Mouse (Mus musculus): ENCODE measurements around the gene Edil3. TPM values are rescaled to one million over a fixed set of nuclear protein-coding genes. Genes with fewer than 3 reads are reported as not detected.

The Edil3 gene
- polyA plus RNA-seq (2015; fragmentation: Nextera tagmentation; extraction: Ambion mirVana): 5.6 and 6.1 TPM in 2 replicates

DNA sequence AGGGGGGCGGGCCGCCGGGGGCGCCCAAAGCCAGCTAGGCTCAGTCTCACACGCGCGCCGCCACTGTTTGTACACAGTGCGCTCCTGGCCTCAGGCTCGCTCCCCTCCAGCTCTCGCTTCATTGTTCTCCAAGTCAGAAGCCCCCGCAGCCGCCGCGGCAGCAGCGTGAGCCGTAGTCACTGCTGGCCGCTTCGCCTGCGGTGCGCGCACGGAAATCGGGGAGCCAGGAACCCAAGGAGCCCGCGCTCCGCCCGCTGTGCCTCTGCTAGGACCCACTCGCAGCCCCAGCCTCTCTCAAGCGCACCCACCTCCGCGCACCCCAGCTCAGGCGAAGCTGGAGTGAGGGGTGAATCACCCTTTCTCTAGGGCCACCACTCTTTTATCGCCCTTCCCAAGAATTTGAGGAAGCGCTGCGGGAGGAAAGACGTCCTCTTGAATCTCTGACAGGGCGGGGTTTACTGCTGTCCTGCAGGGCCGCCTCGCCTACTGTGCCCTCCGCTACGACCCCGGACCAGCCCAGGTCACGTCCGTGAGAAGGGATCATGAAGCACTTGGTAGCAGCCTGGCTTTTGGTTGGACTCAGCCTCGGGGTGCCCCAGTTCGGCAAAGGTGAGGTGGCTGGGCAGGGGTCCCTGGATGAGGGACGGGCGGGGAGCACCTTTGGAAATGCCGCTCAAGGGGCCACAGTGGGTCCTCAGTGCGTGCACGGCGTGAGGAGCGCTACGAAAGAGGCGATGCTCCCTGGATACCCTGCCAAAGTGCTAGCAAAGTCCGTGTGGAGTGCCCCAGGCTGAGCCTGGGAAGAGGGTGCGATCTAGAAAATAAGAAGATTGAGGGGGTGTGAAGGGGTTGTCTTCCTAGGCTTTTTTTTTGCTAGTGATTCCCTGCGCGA is at the start of gene Edil3:
Edil3 (plus strand) TSS at position 33 of the 892 bp plus-strand sequence.
- no peaks in the 10 kb centered on the region for H3K9me3 ChIP-seq (ENCODE audit: low read length)
- WGBS: under 1% methylated on average over 58 of the region's 60 CpGs
- H3K4me2 ChIP-seq (replicated peaks; ENCODE audit: low read depth, low read length): peak within 1 kb of the TSS; percentile 94
- H3K36me3 ChIP-seq (ENCODE audit: insufficient read depth, low read length): no peaks in the 10 kb centered on the region
- H3K27ac ChIP-seq (ENCODE audit: low read length): no peak within 1 kb of the TSS
- peak within 1 kb of the TSS; percentile 73 for H3K9ac ChIP-seq (replicated peaks; ENCODE audit: low read length)
- peaks cover 10% of the 10 kb centered on the region for H3K4me1 ChIP-seq (ENCODE audit: insufficient read depth, low read length)
- peaks cover 15% of the 10 kb centered on the region; the same call in 1 of the 2 replicates for H3K27me3 ChIP-seq (ENCODE audit: insufficient read depth, low read length)
- peak; percentile 90 for ATAC-seq (ENCODE audit: low FRiP score, low TSS enrichment)
- H3K4me3 ChIP-seq (ENCODE audit: low read length): peak within 1 kb of the TSS; percentile 65

DNA sequence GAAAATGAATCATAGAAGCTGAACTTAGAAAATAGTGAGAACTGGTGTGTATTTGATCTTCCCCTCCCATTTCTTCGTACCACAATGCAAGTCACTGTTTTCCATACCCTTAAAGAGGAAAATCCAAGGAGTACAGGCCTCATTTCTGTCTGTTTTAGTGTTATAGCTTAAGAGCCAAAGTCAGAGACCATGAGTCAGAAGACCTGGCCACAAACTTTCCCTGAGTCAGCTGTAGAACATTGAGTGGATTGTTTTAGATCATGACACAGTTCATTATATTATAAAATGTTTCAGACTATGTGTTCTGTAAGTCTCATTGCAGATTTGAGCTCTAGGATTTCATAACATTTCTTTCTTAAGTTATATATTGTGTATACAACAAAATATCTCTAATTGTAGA is 22.1 kb upstream of the Edil3 start:
- Histone ChIP-seq H3K4me2 (replicated peaks; ENCODE audit: low read depth, low read length) (no peak overlapping the region), H3K36me3 (ENCODE audit: insufficient read depth, low read length) (no peaks in the 10 kb centered on the region), H3K4me3 (ENCODE audit: low read length) (no peak overlapping the region), H3K9ac (replicated peaks; ENCODE audit: low read length) (no peak overlapping the region), H3K9me3 (ENCODE audit: low read length) (no peaks in the 10 kb centered on the region), H3K4me1 (ENCODE audit: insufficient read depth, low read length) (no peaks in the 10 kb centered on the region), H3K27me3 (ENCODE audit: insufficient read depth, low read length) (no peaks in the 10 kb centered on the region), H3K27ac (ENCODE audit: low read length) (no peak overlapping the region)
- 86% methylated on average over 1 of the region's 1 CpGs for WGBS
- no peak for ATAC-seq (ENCODE audit: low FRiP score, low TSS enrichment)

DNA sequence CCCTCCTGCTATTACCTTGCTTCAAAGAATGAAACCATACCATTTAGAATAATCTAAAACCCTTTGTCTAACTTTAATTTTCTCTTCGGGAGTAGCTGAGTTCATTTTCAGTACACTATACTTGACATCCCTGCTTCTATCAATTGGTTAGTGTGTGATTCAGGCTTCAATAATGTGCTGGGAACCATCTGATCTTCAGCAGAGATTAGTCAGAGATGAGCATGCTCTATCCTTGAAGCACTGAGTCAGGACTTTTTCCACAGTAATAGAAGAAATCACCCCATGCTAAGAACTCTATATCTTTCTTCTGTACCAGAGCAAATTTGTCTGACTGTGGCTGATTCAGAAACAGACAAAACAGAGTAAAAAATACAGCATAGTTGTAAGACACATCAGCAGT is 20.3 kb upstream of the Edil3 start:
- no peak for ATAC-seq (ENCODE audit: low FRiP score, low TSS enrichment)
- Histone ChIP-seq H3K4me2 (replicated peaks; ENCODE audit: low read depth, low read length) (no peak overlapping the region), H3K4me3 (ENCODE audit: low read length) (no peak overlapping the region), H3K9me3 (ENCODE audit: low read length) (no peaks in the 10 kb centered on the region), H3K9ac (replicated peaks; ENCODE audit: low read length) (no peak overlapping the region), H3K27me3 (ENCODE audit: insufficient read depth, low read length) (no peaks in the 10 kb centered on the region), H3K27ac (ENCODE audit: low read length) (no peak overlapping the region), H3K4me1 (ENCODE audit: insufficient read depth, low read length) (no peaks in the 10 kb centered on the region), H3K36me3 (ENCODE audit: insufficient read depth, low read length) (no peaks in the 10 kb centered on the region)
- 73% methylated on average over 1 of the region's 1 CpGs for WGBS

DNA sequence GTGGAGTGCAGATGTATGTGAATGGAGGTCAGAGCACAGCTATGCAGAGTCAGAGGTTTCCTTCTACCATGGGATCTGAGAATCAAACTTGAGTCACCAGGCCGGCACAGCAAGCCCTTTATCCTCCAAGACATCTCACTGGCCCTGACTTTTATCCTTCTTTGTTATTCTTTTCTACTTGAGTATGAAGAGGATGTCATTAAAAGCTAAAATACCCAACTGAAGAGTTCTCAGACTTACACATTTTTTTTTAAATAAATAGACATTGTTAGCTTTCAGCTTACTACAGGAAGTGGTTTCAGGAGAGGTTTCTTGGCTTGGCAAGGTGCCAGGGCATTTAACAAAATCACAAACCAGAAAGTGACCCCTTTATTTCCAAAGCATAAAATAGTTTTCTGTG is 15.4 kb upstream of the Edil3 start:
- 35% methylated on average over 1 of the region's 1 CpGs for WGBS
- no peak overlapping the region for H3K4me2 ChIP-seq (replicated peaks; ENCODE audit: low read depth, low read length)
- no peaks in the 10 kb centered on the region for H3K27me3 ChIP-seq (ENCODE audit: insufficient read depth, low read length)
- no peaks in the 10 kb centered on the region for H3K36me3 ChIP-seq (ENCODE audit: insufficient read depth, low read length)
- H3K9me3 ChIP-seq (ENCODE audit: low read length): no peaks in the 10 kb centered on the region
- peak overlapping the region; percentile 43; the same call in 1 of the 2 replicates for H3K27ac ChIP-seq (ENCODE audit: low read length)
- no peak for ATAC-seq (ENCODE audit: low FRiP score, low TSS enrichment)
- no peak overlapping the region for H3K4me3 ChIP-seq (ENCODE audit: low read length)
- H3K9ac ChIP-seq (replicated peaks; ENCODE audit: low read length): no peak overlapping the region
- H3K4me1 ChIP-seq (ENCODE audit: insufficient read depth, low read length): no peaks in the 10 kb centered on the region

DNA sequence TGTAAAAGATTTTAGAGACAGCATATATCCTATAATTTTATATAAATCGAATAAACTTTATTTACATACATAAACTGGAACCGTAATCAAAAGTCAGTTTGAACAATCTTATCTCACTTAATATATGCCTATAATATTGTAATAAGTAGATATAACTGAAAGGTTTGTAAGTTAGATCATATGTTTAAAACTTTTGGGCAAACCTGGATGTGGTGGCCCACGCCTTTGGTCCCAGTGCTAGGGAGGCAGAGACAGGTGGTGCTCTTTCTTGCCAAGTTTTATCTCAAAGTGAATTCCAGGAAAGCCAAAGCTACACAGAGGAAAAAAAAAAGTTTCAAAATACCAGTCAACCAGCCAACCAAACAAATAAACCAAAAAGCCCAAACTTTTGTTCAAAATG is 15.0 kb upstream of the Edil3 start:
- WGBS: 86% methylated on average over 3 of the region's 3 CpGs

DNA sequence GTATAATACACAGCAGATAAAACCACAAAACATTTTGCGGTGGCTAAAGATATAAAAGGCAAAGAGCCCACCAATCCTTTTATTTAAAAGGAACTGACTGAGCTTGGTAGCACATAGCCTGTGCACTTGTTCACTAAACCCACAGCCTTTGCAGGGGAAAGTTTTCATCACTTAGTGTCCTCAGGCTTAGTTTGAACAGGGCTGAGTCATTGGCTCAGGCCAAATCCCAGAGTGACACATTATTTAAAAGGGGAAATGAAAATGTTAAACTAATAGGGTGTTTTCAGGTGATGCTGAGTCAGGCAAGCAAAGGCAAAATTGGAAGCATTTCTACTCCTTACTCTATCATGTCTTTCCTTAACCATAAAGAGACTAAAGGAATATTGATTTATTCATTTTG is 11.2 kb upstream of the Edil3 start:
- H3K36me3 ChIP-seq (ENCODE audit: insufficient read depth, low read length): no peaks in the 10 kb centered on the region
- H3K9ac ChIP-seq (replicated peaks; ENCODE audit: low read length): no peak overlapping the region
- WGBS: 97% methylated on average over 1 of the region's 1 CpGs
- no peak overlapping the region for H3K27ac ChIP-seq (ENCODE audit: low read length)
- no peaks in the 10 kb centered on the region for H3K4me1 ChIP-seq (ENCODE audit: insufficient read depth, low read length)
- H3K27me3 ChIP-seq (ENCODE audit: insufficient read depth, low read length): no peaks in the 10 kb centered on the region
- ATAC-seq (ENCODE audit: low FRiP score, low TSS enrichment): no peak
- no peak overlapping the region for H3K4me2 ChIP-seq (replicated peaks; ENCODE audit: low read depth, low read length)
- no peaks in the 10 kb centered on the region for H3K9me3 ChIP-seq (ENCODE audit: low read length)
- no peak overlapping the region for H3K4me3 ChIP-seq (ENCODE audit: low read length)

More for the DNA sequence above, 15.0 kb upstream of the Edil3 start:
- Histone ChIP-seq H3K27ac (ENCODE audit: low read length) (no peak overlapping the region), H3K9me3 (ENCODE audit: low read length) (no peaks in the 10 kb centered on the region), H3K4me1 (ENCODE audit: insufficient read depth, low read length) (no peaks in the 10 kb centered on the region), H3K4me3 (ENCODE audit: low read length) (no peak overlapping the region), H3K9ac (replicated peaks; ENCODE audit: low read length) (no peak overlapping the region), H3K36me3 (ENCODE audit: insufficient read depth, low read length) (no peaks in the 10 kb centered on the region), H3K27me3 (ENCODE audit: insufficient read depth, low read length) (no peaks in the 10 kb centered on the region), H3K4me2 (replicated peaks; ENCODE audit: low read depth, low read length) (no peak overlapping the region)
- no peak for ATAC-seq (ENCODE audit: low FRiP score, low TSS enrichment)

DNA sequence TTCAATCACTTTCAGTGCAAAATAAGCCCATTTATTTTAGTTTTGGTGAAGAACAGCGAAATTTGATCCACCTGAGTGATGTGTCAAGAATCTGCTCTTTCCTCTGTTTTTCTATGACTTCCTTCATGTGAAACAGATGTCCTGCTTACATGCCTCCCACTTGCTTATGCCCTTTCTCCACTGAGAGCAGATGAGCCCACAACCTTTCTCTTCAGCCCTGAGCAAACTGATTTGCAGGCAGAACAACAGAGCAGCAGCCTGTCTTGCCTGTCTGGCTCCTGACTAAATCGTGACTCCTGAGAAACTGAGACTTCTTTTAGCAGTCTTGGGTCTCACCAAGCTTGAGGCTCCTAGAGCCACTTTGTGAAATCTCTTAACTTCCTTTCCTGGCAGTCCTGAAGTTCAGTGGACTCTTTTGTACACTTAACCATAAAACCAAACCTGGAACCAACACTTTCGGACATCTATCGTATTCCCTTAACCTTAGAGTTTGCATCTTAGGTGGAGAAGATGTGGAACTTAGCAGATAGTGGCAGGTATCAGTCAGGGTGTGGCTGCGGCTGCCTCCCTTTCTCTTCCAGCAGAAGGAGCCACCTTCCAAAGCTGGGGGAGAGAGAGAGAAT is 475 bp upstream of the Edil3 start:
- Histone ChIP-seq H3K36me3 (ENCODE audit: insufficient read depth, low read length) (no peaks in the 10 kb centered on the region), H3K4me1 (ENCODE audit: insufficient read depth, low read length) (peaks cover 10% of the 10 kb centered on the region), H3K9me3 (ENCODE audit: low read length) (no peaks in the 10 kb centered on the region), H3K4me3 (ENCODE audit: low read length) (peak overlapping the region; percentile 65), H3K27me3 (ENCODE audit: insufficient read depth, low read length) (peaks cover 15% of the 10 kb centered on the region; the same call in 1 of the 2 replicates), H3K9ac (replicated peaks; ENCODE audit: low read length) (no peak overlapping the region; the same call in 1 of the 2 replicates), H3K4me2 (replicated peaks; ENCODE audit: low read depth, low read length) (peak overlapping the region; percentile 94), H3K27ac (ENCODE audit: low read length) (no peak overlapping the region)
- ATAC-seq (ENCODE audit: low FRiP score, low TSS enrichment): no peak
- WGBS: 20% methylated on average over 5 of the region's 5 CpGs

DNA sequence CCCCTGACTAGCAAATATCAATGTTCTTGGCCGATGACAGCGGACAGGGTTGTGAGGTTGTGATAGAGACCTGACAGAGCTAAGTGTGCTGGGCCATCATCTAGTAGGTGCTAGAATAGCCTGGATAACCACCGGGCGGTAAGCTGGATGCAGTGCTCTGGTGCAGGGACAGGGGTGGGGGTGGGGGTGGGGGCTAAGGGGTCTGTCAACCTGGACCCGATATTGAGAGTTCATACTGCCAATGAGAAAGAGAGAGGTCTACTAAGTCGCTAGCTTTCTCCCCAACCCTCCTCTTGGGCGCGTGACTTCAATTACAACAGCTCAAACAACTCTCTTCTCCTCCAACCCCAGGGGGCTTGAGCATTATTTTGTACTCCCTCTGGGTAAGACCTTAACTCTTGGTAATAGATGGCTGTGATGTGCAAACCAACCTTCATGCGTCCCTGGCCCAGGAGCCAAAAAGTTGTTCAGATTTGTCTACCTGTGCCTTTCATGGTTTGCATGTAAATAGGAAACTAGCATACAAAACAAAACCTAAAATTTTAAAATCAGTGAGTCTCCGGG is 1.1 kb downstream of the Edil3 start:
- Histone ChIP-seq H3K9ac (replicated peaks; ENCODE audit: low read length) (peak overlapping the region; percentile 73), H3K27ac (ENCODE audit: low read length) (no peak overlapping the region), H3K4me1 (ENCODE audit: insufficient read depth, low read length) (peaks cover 10% of the 10 kb centered on the region), H3K9me3 (ENCODE audit: low read length) (no peaks in the 10 kb centered on the region), H3K36me3 (ENCODE audit: insufficient read depth, low read length) (no peaks in the 10 kb centered on the region), H3K4me3 (ENCODE audit: low read length) (peak overlapping the region; percentile 65), H3K27me3 (ENCODE audit: insufficient read depth, low read length) (peaks cover 15% of the 10 kb centered on the region; the same call in 1 of the 2 replicates), H3K4me2 (replicated peaks; ENCODE audit: low read depth, low read length) (peak overlapping the region; percentile 94)
- ATAC-seq (ENCODE audit: low FRiP score, low TSS enrichment): 0 out of 2 replicates have a peak, but pooled peaks have one; percentile 32
- 15% methylated on average over 10 of the region's 10 CpGs for WGBS

DNA sequence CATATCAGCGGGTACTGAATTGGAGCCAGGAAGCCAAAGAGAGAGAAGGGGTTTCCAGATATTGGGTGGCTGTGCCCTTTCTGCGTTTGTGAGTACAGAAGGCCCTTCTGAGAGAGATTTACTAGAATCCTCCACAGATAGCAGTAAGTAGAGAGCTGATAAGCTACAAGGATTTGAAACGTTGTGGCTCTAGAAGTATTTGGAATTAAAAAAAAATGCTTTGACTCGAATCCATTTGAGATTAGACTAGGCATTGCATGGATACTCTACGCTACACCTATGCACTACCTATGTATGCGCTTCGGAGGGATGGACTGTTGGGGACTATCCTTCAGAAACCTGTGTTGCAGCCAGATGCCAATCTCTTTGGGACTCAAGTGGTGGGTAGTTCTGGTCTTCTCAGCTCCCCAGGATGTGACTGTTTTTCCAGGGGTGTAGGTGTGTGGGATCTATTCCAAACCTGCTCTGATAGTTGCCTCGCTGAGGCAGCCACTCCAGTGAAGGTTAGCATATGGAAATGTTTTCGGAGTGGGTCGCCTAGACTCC is 1.8 kb downstream of the Edil3 start:
- Histone ChIP-seq H3K36me3 (ENCODE audit: insufficient read depth, low read length) (no peaks in the 10 kb centered on the region), H3K27me3 (ENCODE audit: insufficient read depth, low read length) (peaks cover 15% of the 10 kb centered on the region; the same call in 1 of the 2 replicates), H3K4me2 (replicated peaks; ENCODE audit: low read depth, low read length) (peak overlapping the region; percentile 94), H3K4me1 (ENCODE audit: insufficient read depth, low read length) (peaks cover 10% of the 10 kb centered on the region), H3K9me3 (ENCODE audit: low read length) (no peaks in the 10 kb centered on the region), H3K4me3 (ENCODE audit: low read length) (peak overlapping the region; percentile 65), H3K27ac (ENCODE audit: low read length) (no peak overlapping the region), H3K9ac (replicated peaks; ENCODE audit: low read length) (no peak overlapping the region)
- 21% methylated on average over 10 of the region's 10 CpGs for WGBS
- no peak for ATAC-seq (ENCODE audit: low FRiP score, low TSS enrichment)

Data from kidney, embryonic 16.5 days (tissue).